In the genomic region with DNA sequence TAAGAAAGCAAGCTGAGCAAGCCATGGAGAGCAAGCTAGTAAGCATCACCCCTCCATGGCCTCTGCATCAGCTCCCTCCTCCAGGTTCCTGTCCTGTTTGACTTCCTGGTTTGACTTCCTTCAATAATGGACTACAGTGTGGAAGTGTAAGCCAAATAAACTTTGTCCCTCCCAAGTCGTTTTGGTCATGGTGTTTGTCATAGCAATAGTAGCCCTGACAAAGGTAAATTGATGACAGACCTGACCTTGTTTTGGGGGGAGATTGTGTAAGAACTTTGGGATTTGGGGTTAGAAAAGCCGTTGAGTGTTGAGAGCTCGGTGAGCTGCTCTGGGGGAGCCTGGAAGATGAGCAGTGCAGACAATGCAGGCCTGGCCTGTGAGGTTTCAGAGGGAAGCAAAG, we compare ENCODE assay signal across 15 mouse cellular contexts.
"Had no signal": no experiment of that assay in that cellular context is flagged by ENCODE, and none has a peak within 500 bp of the region (broad histone marks: within the 10 kb centered on the region; RNA-seq: fewer than 3 reads in every experiment).

No protein-coding gene starts in this region.

- H3K9me3 ChIP-seq: neural tube, embryonic 15.5 days; stomach, embryonic 15.5 days had no signal

- H3K4me2 ChIP-seq: neural tube, embryonic 15.5 days; stomach, embryonic 15.5 days had no signal

- H3K27me3 ChIP-seq: stomach, embryonic 15.5 days had no signal

- H3K27ac ChIP-seq: neural tube, embryonic 15.5 days; stomach, embryonic 15.5 days; stomach, postnatal 0 days had no signal

- H3K36me3 ChIP-seq: neural tube, embryonic 15.5 days; stomach, embryonic 15.5 days had no signal

- H3K4me3 ChIP-seq: neural tube, embryonic 15.5 days; stomach, embryonic 15.5 days had no signal

- DNase-seq: retina, postnatal 1 day; right cerebral cortex, adult 18-20 months; right cerebral cortex, postnatal 14 days; right cerebral cortex, postnatal 25 days; right cerebral cortex, postnatal 4 days; spleen, adult 18-20 months; thymus, adult 18-20 months; thymus, adult 2 months; thymus, postnatal 14 days; thymus, postnatal 25 days; thymus, postnatal 36 days; thymus, postnatal 4 days had no signal

- H3K9ac ChIP-seq: neural tube, embryonic 15.5 days; stomach, embryonic 15.5 days had no signal
